Mouse (Mus musculus): Measurements from ENCODE around the gene Wrap73. TPM values are rescaled to one million over a fixed set of nuclear protein-coding genes. Genes with fewer than 3 reads are reported as not detected.

The Wrap73 gene
- polyA plus RNA-seq, 1 experiment from 2014 or later, result 37.3 TPM

DNA sequence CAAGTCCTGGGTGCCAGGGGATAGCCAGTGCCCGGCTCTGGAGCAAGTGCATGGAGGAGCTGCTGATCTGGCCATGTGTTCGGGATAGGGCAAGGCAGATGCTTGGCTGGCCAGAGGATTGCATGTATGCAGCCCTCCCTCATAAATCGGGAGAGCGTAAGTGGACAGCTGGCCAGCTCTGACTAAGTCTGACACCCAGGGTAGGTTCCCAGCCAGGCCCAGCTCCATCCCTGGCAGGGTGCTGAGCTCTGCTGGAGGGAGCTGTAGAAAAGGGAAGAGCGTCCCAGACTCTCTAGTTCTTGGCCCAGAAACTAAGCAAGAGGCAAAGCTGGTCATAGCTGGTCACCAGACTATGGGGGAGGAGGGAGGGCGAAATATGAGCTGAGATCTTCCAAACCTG lies 66.9 kb downstream of the Wrap73 start:
- no peaks in the 10 kb centered on the region for H3K9me3 ChIP-seq (ENCODE audit: control insufficient read depth, low read length)
- 81% methylated on average over 6 of the region's 6 CpGs for WGBS
- H3K27me3 ChIP-seq (ENCODE audit: control insufficient read depth, insufficient read depth, low read length), result no peaks in the 10 kb centered on the region
- H3K36me3 ChIP-seq (ENCODE audit: control insufficient read depth, insufficient read depth, low read length), result no peaks in the 10 kb centered on the region
- no peak overlapping the region for H3K4me2 ChIP-seq (ENCODE audit: low read depth, low read length)
- H3K4me3 ChIP-seq (ENCODE audit: low read depth, low read length), result no peak overlapping the region
- H3K4me1 ChIP-seq (ENCODE audit: control insufficient read depth, insufficient read depth, low read length), result no peaks in the 10 kb centered on the region
- H3K27ac ChIP-seq (ENCODE audit: low read depth, low read length), result no peak overlapping the region
- H3K9ac ChIP-seq (replicated peaks; ENCODE audit: low read depth, low read length), result no peak overlapping the region
- no peak for ATAC-seq (ENCODE audit: low read depth)

DNA sequence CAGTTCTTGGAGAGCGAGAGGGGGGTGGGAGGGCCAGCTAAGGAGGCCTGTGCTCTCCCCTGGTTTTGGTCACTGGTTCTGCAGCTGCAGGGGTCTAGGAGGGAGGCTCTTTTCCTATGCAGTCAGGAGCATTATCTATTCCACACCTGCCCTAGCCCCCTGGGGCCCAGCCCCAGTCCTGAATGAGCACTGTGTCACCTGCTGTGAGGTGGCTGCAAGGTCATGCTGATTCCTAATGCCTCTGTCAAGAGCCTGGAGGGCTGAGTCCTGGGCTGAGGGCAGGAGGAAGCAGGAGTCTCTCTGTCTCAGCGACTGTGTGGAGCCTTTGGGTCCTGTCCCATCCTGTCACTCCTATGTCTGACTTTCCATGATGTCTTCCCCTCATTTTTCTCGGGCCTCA lies 67.7 kb downstream of the Wrap73 start:
- H3K9ac ChIP-seq (replicated peaks; ENCODE audit: low read depth, low read length), result no peak overlapping the region
- no peak overlapping the region for H3K4me3 ChIP-seq (ENCODE audit: low read depth, low read length)
- H3K27me3 ChIP-seq (ENCODE audit: control insufficient read depth, insufficient read depth, low read length), result no peaks in the 10 kb centered on the region
- ATAC-seq (ENCODE audit: low read depth), result no peak
- H3K27ac ChIP-seq (ENCODE audit: low read depth, low read length), result no peak overlapping the region
- WGBS, result 14% methylated on average over 3 of the region's 3 CpGs
- H3K4me2 ChIP-seq (ENCODE audit: low read depth, low read length), result no peak overlapping the region
- no peaks in the 10 kb centered on the region for H3K36me3 ChIP-seq (ENCODE audit: control insufficient read depth, insufficient read depth, low read length)
- H3K9me3 ChIP-seq (ENCODE audit: control insufficient read depth, low read length), result no peaks in the 10 kb centered on the region
- no peaks in the 10 kb centered on the region for H3K4me1 ChIP-seq (ENCODE audit: control insufficient read depth, insufficient read depth, low read length)

DNA sequence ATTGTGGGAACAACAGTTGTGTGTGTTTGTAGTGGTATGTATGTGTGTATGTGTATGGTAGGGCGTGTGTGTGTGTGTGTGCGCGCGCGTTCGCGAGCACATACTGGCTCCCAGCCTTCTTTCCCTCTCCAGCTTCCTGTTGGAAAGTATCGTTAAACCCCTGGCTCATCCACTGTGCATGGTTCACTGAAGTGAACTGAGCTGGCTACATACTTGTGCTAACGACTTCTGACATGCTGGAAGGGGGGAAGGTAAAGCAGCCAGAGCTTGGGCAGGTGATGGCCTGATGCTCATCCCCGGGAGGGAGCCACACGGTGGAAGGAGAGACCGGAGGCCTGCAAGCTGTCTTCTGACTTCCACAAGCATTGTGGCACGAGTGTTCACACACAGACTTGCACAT lies 69.3 kb downstream of the Wrap73 start:
- Histone ChIP-seq H3K4me3 (ENCODE audit: low read depth, low read length) (no peak overlapping the region), H3K9ac (replicated peaks; ENCODE audit: low read depth, low read length) (no peak overlapping the region), H3K4me2 (ENCODE audit: low read depth, low read length) (no peak overlapping the region), H3K27ac (ENCODE audit: low read depth, low read length) (no peak overlapping the region), H3K9me3 (ENCODE audit: control insufficient read depth, low read length) (no peaks in the 10 kb centered on the region), H3K4me1 (ENCODE audit: control insufficient read depth, insufficient read depth, low read length) (no peaks in the 10 kb centered on the region), H3K27me3 (ENCODE audit: control insufficient read depth, insufficient read depth, low read length) (no peaks in the 10 kb centered on the region), H3K36me3 (ENCODE audit: control insufficient read depth, insufficient read depth, low read length) (no peaks in the 10 kb centered on the region)
- ATAC-seq (ENCODE audit: low read depth), result no peak
- WGBS, result 85% methylated on average over 13 of the region's 13 CpGs

DNA sequence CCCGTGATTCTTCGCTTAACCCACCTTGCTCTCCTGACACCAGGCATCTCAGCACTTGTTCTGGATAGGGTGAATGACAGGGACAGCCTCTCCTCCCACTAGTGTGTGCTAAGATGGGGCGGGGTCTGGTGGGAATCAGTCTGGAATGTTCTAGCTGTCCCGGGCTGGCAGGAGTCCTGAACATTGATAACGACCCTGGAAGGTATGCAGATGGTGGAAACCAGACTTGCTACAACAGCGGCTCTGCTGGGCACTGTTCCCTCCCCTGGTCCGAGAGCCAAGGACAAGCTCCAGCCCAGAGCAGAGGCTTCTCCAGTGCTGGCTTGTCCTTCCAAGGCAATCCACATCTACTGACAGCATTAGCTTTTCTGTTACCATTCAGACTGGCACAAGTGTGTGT lies 71.4 kb downstream of the Wrap73 start:
- WGBS, result 72% methylated on average over 7 of the region's 7 CpGs
- Histone ChIP-seq H3K9me3 (ENCODE audit: control insufficient read depth, low read length) (no peaks in the 10 kb centered on the region), H3K9ac (replicated peaks; ENCODE audit: low read depth, low read length) (no peak overlapping the region), H3K36me3 (ENCODE audit: control insufficient read depth, insufficient read depth, low read length) (no peaks in the 10 kb centered on the region), H3K27ac (ENCODE audit: low read depth, low read length) (no peak overlapping the region), H3K27me3 (ENCODE audit: control insufficient read depth, insufficient read depth, low read length) (no peaks in the 10 kb centered on the region), H3K4me2 (ENCODE audit: low read depth, low read length) (no peak overlapping the region), H3K4me1 (ENCODE audit: control insufficient read depth, insufficient read depth, low read length) (no peaks in the 10 kb centered on the region), H3K4me3 (ENCODE audit: low read depth, low read length) (no peak overlapping the region)
- no peak for ATAC-seq (ENCODE audit: low read depth)

DNA sequence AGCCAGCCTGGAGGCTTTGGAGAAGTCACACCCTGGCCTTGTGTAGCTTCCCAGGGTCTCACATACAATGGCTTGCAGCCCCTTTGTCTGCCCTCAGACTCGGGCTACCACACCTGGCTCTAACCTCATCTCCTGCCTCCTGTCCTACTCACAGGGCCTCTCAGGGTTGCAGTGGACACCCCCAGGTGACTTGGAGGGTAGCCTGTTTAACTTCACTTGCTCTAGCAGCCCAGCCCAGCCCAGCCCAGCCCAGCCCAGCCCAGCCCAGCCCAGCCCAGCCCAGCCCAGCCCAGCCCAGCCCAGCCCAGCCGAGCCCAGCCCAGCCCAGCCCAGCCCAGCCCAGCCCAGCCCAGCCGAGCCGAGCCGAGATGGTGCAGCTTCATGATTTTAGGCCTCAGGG lies 71.9 kb downstream of the Wrap73 start:
- H3K4me1 ChIP-seq (ENCODE audit: control insufficient read depth, insufficient read depth, low read length), result no peaks in the 10 kb centered on the region
- H3K27ac ChIP-seq (ENCODE audit: low read depth, low read length), result no peak overlapping the region
- no peak overlapping the region for H3K4me2 ChIP-seq (ENCODE audit: low read depth, low read length)
- WGBS, result 14% methylated on average over 5 of the region's 5 CpGs
- H3K27me3 ChIP-seq (ENCODE audit: control insufficient read depth, insufficient read depth, low read length), result no peaks in the 10 kb centered on the region
- H3K9ac ChIP-seq (replicated peaks; ENCODE audit: low read depth, low read length), result no peak overlapping the region
- H3K4me3 ChIP-seq (ENCODE audit: low read depth, low read length), result no peak overlapping the region
- no peak for ATAC-seq (ENCODE audit: low read depth)
- H3K36me3 ChIP-seq (ENCODE audit: control insufficient read depth, insufficient read depth, low read length), result no peaks in the 10 kb centered on the region
- no peaks in the 10 kb centered on the region for H3K9me3 ChIP-seq (ENCODE audit: control insufficient read depth, low read length)

Other genes starting within 250 kb of the Wrap73 start
- 52.7 and 57.5 TPM in 2 replicates for gene A430005L14Rik, start 185.1 kb upstream of the Wrap73 start, polyA plus RNA-seq (2014; fragmentation: Nextera tagmentation; extraction: Ambion mirVana)
- gene Dffb, start 167.2 kb upstream of the Wrap73 start, polyA plus RNA-seq (2014; fragmentation: Nextera tagmentation; extraction: Ambion mirVana), result 11.7 and 12.5 TPM in 2 replicates
- gene Cep104, start 167.2 kb upstream of the Wrap73 start, polyA plus RNA-seq (2014; fragmentation: Nextera tagmentation; extraction: Ambion mirVana), result 18.4 and 18.7 TPM in 2 replicates
- 10.1 and 11.8 TPM in 2 replicates for gene Lrrc47, start 130.6 kb upstream of the Wrap73 start, polyA plus RNA-seq (2014; fragmentation: Nextera tagmentation; extraction: Ambion mirVana)
- gene Smim1, start 116.1 kb upstream of the Wrap73 start, polyA plus RNA-seq (2014; fragmentation: Nextera tagmentation; extraction: Ambion mirVana), result 9.1 and 12.5 TPM in 2 replicates
- not detected in 2 replicates for gene Ccdc27, start 99.7 kb upstream of the Wrap73 start, polyA plus RNA-seq (2014; fragmentation: Nextera tagmentation; extraction: Ambion mirVana)
- gene Trp73, start 2.2 kb upstream of the Wrap73 start, polyA plus RNA-seq (2014; fragmentation: Nextera tagmentation; extraction: Ambion mirVana), result not detected in 2 replicates
- gene Tprgl, start 18.3 kb downstream of the Wrap73 start, polyA plus RNA-seq (2014; fragmentation: Nextera tagmentation; extraction: Ambion mirVana), result 184 and 208 TPM in 2 replicates
- gene Megf6, start 28.4 kb downstream of the Wrap73 start, polyA plus RNA-seq (2014; fragmentation: Nextera tagmentation; extraction: Ambion mirVana), result 5.0 and 13.1 TPM in 2 replicates
- 0.46 and 0.62 TPM in 2 replicates for gene Arhgef16, start 159.3 kb downstream of the Wrap73 start, polyA plus RNA-seq (2014; fragmentation: Nextera tagmentation; extraction: Ambion mirVana)
- gene B230104I21Rik, start 193.8 kb downstream of the Wrap73 start, polyA plus RNA-seq (2014; fragmentation: Nextera tagmentation; extraction: Ambion mirVana), result not detected in 2 replicates

All from neural tube, embryonic 14.5 days (tissue).